Mouse (Mus musculus) kidney, embryonic 14.5 days (tissue): Measurements from ENCODE around the gene Gstcd. TPM values are rescaled to one million over a fixed set of nuclear protein-coding genes. Genes with fewer than 3 reads are reported as not detected.

Experiments
- ATAC-seq: fragments of 200-750 bp; cut with Nextera tagmentation; 2 replicates; pipeline ENCODE4 v1.8.0; 2017; ENCODE audit warnings: moderate number of reproducible peaks, mild to moderate bottlenecking, moderate TSS enrichment, moderate library complexity; ENCODE audit not compliant: low FRiP score, low TSS enrichment
- H3K27ac ChIP-seq: fragments of 300-500 bp; sonication (generic); 2 replicates; pipeline ENCODE4 v1.5.1; 2014; ENCODE audit warnings: low read depth, mild to moderate bottlenecking, low read length, moderate library complexity, mixed read lengths
- H3K27me3 ChIP-seq: fragments of 300-500 bp; sonication (generic); 2 replicates; pipeline ENCODE4 v1.6.1; 2014; ENCODE audit warnings: mild to moderate bottlenecking, low read length; ENCODE audit not compliant: control insufficient read depth, insufficient read depth
- H3K36me3 ChIP-seq: fragments of 300-500 bp; sonication (generic); 2 replicates; pipeline ENCODE4 v1.6.1; 2014; ENCODE audit warnings: low read length, mixed read lengths; ENCODE audit not compliant: control insufficient read depth, insufficient read depth
- H3K4me1 ChIP-seq: fragments of 300-500 bp; sonication (generic); 2 replicates; pipeline ENCODE4 v1.6.1; 2014; ENCODE audit warnings: low read length, mixed read lengths; ENCODE audit not compliant: control insufficient read depth, insufficient read depth
- H3K4me2 ChIP-seq: fragments of 300-500 bp; sonication (generic); replicated peaks from 2 replicates; pipeline ENCODE4 v1.6.1; 2014; ENCODE audit warnings: low read depth, mild to moderate bottlenecking, low read length
- H3K4me3 ChIP-seq: fragments of 300-500 bp; sonication (generic); 2 replicates; pipeline ENCODE4 v1.5.1; 2014; ENCODE audit warnings: mild to moderate bottlenecking, low read length
- H3K9ac ChIP-seq: fragments of 300-500 bp; sonication (generic); 2 replicates; pipeline ENCODE4 v1.6.1; 2014; ENCODE audit warnings: low read depth, mild to moderate bottlenecking, low read length, moderate library complexity
- H3K9me3 ChIP-seq: fragments of 300-500 bp; sonication (generic); 2 replicates; pipeline ENCODE4 v1.6.1; 2016; ENCODE audit warnings: low read length; ENCODE audit not compliant: control insufficient read depth
- WGBS: fragments of 180-500 bp; shearing (Covaris S2); extraction: QIAGEN DNeasy Blood & Tissue Kit; methylation state at CpG from one replicate; pipeline ENCODE4 v1.1.7; 2014; 5-methylcytosine and 5-hydroxymethylcytosine counted together
- polyA plus RNA-seq: library from polyadenylated mRNA; unstranded; fragments of >200 nt; fragmentation: Nextera tagmentation; extraction: Ambion mirVana; gene quantifications from 2 replicates; pipeline ENCODE4 v1.2.1, GENCODE M21; 2014

Gstcd gene
- polyA plus RNA-seq, 1 experiment from 2014 or later, result 12.5 TPM

DNA sequence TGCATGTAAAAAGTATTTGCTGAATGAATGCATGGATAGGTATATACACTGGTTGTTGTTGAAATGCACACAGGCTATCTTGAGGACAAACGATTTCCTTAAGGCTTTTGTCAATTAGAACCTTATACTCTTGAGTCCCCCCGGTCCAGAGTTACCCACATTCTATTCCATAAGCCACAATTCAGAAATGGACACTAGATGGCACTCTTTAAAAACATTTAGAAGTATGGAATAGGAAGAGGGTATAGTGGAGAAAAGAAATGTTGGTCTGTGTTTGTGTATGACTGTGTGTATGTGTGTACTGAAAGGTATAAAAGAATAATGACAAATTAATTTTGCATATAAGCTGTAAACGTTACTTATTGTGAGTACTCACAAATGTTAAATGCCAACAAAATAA lies 6.0 kb downstream of the Gstcd start:
- no peak overlapping the region for H3K4me2 ChIP-seq
- no peak overlapping the region for H3K27ac ChIP-seq
- no peaks in the 10 kb centered on the region for H3K27me3 ChIP-seq
- peaks cover 35% of the 10 kb centered on the region for H3K36me3 ChIP-seq
- no peaks in the 10 kb centered on the region for H3K9me3 ChIP-seq
- H3K4me3 ChIP-seq, result no peak overlapping the region
- no peak overlapping the region for H3K9ac ChIP-seq
- H3K4me1 ChIP-seq, result 0 out of 2 replicates have a peak, but pooled peaks cover 4% of the 10 kb centered on the region
- 69% methylated on average over 3 of the region's 3 CpGs for WGBS
- ATAC-seq, result 0 out of 2 replicates have a peak, but pooled peaks have one; percentile 55

DNA sequence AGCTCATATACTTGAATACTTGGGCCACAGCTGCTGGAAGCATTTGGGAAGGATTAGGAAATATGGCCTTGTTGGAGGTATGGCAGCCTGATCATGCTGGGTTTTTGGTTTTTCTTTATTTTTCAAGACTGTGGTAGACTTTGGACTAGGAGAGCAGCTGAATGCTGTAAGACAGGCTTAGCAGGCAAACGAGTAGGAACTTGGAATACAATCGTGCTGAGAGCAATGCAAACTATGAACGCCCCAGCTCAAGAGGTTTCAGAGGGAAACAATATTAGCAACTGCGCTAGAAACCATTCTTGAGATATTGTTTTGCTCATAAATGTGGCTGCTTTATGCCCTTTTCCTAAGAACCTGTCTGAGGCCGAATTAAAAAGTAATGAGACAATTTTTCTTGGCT lies 9.1 kb downstream of the Gstcd start:
- WGBS, result 93% methylated on average over 5 of the region's 5 CpGs
- H3K9ac ChIP-seq, result no peak overlapping the region
- ATAC-seq, result no peak
- H3K27ac ChIP-seq, result no peak overlapping the region
- no peaks in the 10 kb centered on the region for H3K9me3 ChIP-seq
- no peaks in the 10 kb centered on the region for H3K4me1 ChIP-seq
- H3K36me3 ChIP-seq, result peaks cover 41% of the 10 kb centered on the region
- H3K4me3 ChIP-seq, result no peak overlapping the region
- H3K27me3 ChIP-seq, result no peaks in the 10 kb centered on the region
- H3K4me2 ChIP-seq, result no peak overlapping the region

- H3K4me3 ChIP-seq, result no peak overlapping the region
- H3K27me3 ChIP-seq, result no peaks in the 10 kb centered on the region
- H3K9ac ChIP-seq, result no peak overlapping the region
- H3K27ac ChIP-seq, result no peak overlapping the region
- H3K9me3 ChIP-seq, result no peaks in the 10 kb centered on the region
- no peak for ATAC-seq
- H3K4me1 ChIP-seq, result no peaks in the 10 kb centered on the region
- 90% methylated on average over 10 of the region's 10 CpGs for WGBS
- peaks cover 17% of the 10 kb centered on the region for H3K36me3 ChIP-seq
- H3K4me2 ChIP-seq, result no peak overlapping the region
These were observed 16.3 kb downstream of the Gstcd start for GRCm38 (mm10) chr3:133075560-133075959.

GRCm38 (mm10) chr3:133052068-133052467 lies 39.8 kb downstream of the Gstcd start:
- Histone ChIP-seq H3K27me3 (no peaks in the 10 kb centered on the region), H3K4me1 (no peaks in the 10 kb centered on the region), H3K9ac (no peak overlapping the region), H3K4me3 (no peak overlapping the region), H3K4me2 (no peak overlapping the region), H3K27ac (no peak overlapping the region), H3K36me3 (peaks cover 6% of the 10 kb centered on the region; the same call in 1 of the 2 replicates), H3K9me3 (no peaks in the 10 kb centered on the region)
- no peak for ATAC-seq
- 94% methylated on average over 2 of the region's 2 CpGs for WGBS

- Histone ChIP-seq H3K9ac (no peak overlapping the region), H3K27me3 (no peaks in the 10 kb centered on the region), H3K27ac (no peak overlapping the region), H3K9me3 (no peaks in the 10 kb centered on the region), H3K4me2 (no peak overlapping the region), H3K4me3 (no peak overlapping the region), H3K36me3 (no peaks in the 10 kb centered on the region), H3K4me1 (no peaks in the 10 kb centered on the region)
- no peak for ATAC-seq
- WGBS, result 87% methylated on average over 7 of the region's 7 CpGs
These were observed 58.6 kb downstream of the Gstcd start for GRCm38 (mm10) chr3:133033145-133033755.

DNA sequence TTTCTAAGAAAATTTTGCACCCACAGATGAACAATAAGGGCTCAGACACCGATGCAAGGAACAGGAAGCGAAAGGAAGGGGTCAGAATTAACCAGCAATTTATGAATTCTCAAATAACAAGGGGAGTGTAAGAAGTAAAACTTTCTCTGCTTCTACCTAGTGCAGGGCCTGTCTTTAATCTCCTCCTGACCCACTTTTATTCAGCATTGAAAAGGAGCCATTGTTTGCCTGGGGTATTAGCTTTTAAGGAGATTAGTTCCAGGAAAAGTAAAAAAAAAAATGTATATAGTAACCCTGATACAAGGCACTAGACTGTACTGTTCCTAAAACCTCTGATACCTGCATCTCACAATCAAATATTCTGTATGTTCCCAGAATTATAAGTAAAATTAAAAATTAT lies 64.9 kb downstream of the Gstcd start:
- 87% methylated on average over 2 of the region's 2 CpGs for WGBS
- H3K4me2 ChIP-seq, result no peak overlapping the region
- no peaks in the 10 kb centered on the region for H3K4me1 ChIP-seq
- ATAC-seq, result no peak
- no peaks in the 10 kb centered on the region for H3K36me3 ChIP-seq
- H3K9me3 ChIP-seq, result no peaks in the 10 kb centered on the region
- no peaks in the 10 kb centered on the region for H3K27me3 ChIP-seq
- no peak overlapping the region for H3K27ac ChIP-seq
- no peak overlapping the region for H3K9ac ChIP-seq
- no peak overlapping the region for H3K4me3 ChIP-seq

DNA sequence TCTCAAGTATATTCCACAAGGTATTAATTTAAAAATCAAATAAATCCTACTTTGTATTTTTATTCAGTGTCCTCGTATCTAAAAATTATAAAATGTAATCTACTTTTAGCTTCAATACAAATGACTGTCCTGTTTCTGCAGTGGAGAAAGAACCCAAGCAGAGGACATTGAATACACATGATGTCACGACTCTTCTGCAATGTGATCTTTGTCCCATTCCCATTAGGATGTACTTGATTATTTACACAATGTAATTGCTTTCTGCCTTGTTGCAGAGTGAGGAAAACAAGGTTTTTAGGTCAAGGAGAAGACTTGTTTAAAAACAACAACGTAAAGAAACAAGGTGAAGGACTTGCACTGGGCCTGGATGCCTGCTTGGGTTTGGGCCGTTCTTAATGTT lies 84.6 kb downstream of the Gstcd start:
- Histone ChIP-seq H3K27ac (no peak overlapping the region), H3K4me2 (no peak overlapping the region), H3K27me3 (no peaks in the 10 kb centered on the region), H3K9me3 (no peaks in the 10 kb centered on the region), H3K9ac (no peak overlapping the region), H3K4me3 (no peak overlapping the region), H3K4me1 (no peaks in the 10 kb centered on the region), H3K36me3 (peaks cover 3% of the 10 kb centered on the region; the same call in 1 of the 2 replicates)
- ATAC-seq, result no peak
- 80% methylated on average over 4 of the region's 4 CpGs for WGBS

DNA sequence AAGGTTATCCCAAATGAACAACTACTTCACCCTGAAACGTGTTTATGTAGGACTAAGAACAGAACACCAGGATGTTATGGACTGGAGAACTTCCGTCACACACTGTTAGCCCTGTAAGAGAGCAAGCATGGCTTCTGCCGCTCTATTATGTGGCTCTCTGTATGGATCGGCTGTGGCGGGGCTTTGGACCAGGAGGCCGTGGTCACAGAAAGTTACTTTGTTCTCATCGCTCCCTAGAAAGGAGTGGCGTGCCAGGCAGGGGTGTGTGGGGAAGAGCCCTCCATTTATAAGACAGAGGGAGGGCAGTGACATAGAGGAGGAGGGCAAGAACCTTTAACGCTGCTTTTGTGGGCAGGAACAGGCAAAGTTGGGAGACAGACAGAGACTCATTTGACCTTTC lies 95.5 kb downstream of the Gstcd start:
- Histone ChIP-seq H3K27ac (no peak overlapping the region), H3K36me3 (no peaks in the 10 kb centered on the region), H3K9me3 (no peaks in the 10 kb centered on the region), H3K4me1 (no peaks in the 10 kb centered on the region), H3K4me2 (no peak overlapping the region), H3K4me3 (no peak overlapping the region), H3K27me3 (no peaks in the 10 kb centered on the region), H3K9ac (no peak overlapping the region)
- no peak for ATAC-seq
- 85% methylated on average over 9 of the region's 9 CpGs for WGBS

- no peaks in the 10 kb centered on the region for H3K27me3 ChIP-seq
- no peak overlapping the region for H3K9ac ChIP-seq
- no peaks in the 10 kb centered on the region for H3K36me3 ChIP-seq
- no peaks in the 10 kb centered on the region for H3K9me3 ChIP-seq
- H3K27ac ChIP-seq, result no peak overlapping the region
- H3K4me1 ChIP-seq, result no peaks in the 10 kb centered on the region
- WGBS, result 75% methylated on average over 3 of the region's 3 CpGs
- H3K4me2 ChIP-seq, result no peak overlapping the region
- H3K4me3 ChIP-seq, result no peak overlapping the region
- ATAC-seq, result no peak
These were observed 95.9 kb downstream of the Gstcd start for GRCm38 (mm10) chr3:132995904-132996267.
